Mouse (Mus musculus) bone marrow, adult 2 months (tissue): Measurements from ENCODE around the gene Vegfc. TPM values are rescaled to one million over a fixed set of nuclear protein-coding genes. Genes with fewer than 3 reads are reported as not detected.

ENCODE experiments used
- H3K27ac ChIP-seq: fragments of 200-500 bp; 2 replicates; pipeline ENCODE4 v1.5.1; 2012; ENCODE audit warnings: low read depth, mild to moderate bottlenecking, control low read depth, inconsistent platforms, low read length; ENCODE audit not compliant: control insufficient read depth, poor library complexity, insufficient read depth
- H3K4me1 ChIP-seq: fragments of 200-500 bp; 2 replicates; pipeline ENCODE4 v1.6.1; 2011; ENCODE audit warnings: low read length; ENCODE audit not compliant: control insufficient read depth, insufficient read depth
- H3K4me3 ChIP-seq: fragments of 200-500 bp; replicated peaks from 2 replicates; pipeline ENCODE3; 2011; ENCODE audit warnings: mild to moderate bottlenecking, low read depth, low read length, control low read depth; ENCODE audit not compliant: control insufficient read depth
- CTCF ChIP-seq: fragments of 200-500 bp; IDR thresholded peaks from 2 replicates; pipeline ENCODE4 v1.5.1; 2011; ENCODE audit warnings: low read length, control low read depth; ENCODE audit not compliant: control insufficient read depth, insufficient read depth
- POLR2A ChIP-seq: fragments of 200-500 bp; IDR thresholded peaks from 2 replicates; pipeline ENCODE4 v1.6.1; 2011; ENCODE audit warnings: low read depth, mild to moderate bottlenecking, control low read depth, low read length, borderline replicate concordance; ENCODE audit not compliant: control insufficient read depth
- WGBS: fragments of 180-500 bp; shearing (Covaris S2); methylation state at CpG from one replicate; pipeline ENCODE4 v1.1.7; 2018; 5-methylcytosine and 5-hydroxymethylcytosine counted together
- polyA plus RNA-seq: library from polyadenylated mRNA; stranded (reverse); fragments of >200 nt; gene quantifications from 2 replicates; pipeline ENCODE4 v1.2.4, GENCODE M21; 2011; ENCODE audit warnings: low replicate concordance; ENCODE audit not compliant: missing spikeins, insufficient read depth, insufficient read length

Vegfc gene
- polyA plus RNA-seq, 1 experiment, result 3.9 TPM

- H3K4me1 ChIP-seq, result no peaks in the 10 kb centered on the region
- TF ChIP-seq POLR2A (no peak), CTCF (no peak)
- WGBS, result 68% methylated on average over 3 of the region's 3 CpGs
These were observed 44.5 kb downstream of the Vegfc start for GRCm38 (mm10) chr8:54121942-54122341.

GRCm38 (mm10) chr8:54122345-54122744 is 44.9 kb downstream of the Vegfc start:
- 65% methylated on average over 1 of the region's 1 CpGs for WGBS
- H3K4me3 ChIP-seq, result no peak overlapping the region
- H3K27ac ChIP-seq, result no peak overlapping the region
- no peak for TF ChIP-seq CTCF
- no peak for TF ChIP-seq POLR2A
- no peaks in the 10 kb centered on the region for H3K4me1 ChIP-seq

More at GRCm38 (mm10) chr8:54121942-54122341, 44.5 kb downstream of the Vegfc start:
- H3K4me3 ChIP-seq, result no peak overlapping the region
- no peak overlapping the region for H3K27ac ChIP-seq

GRCm38 (mm10) chr8:54130558-54130957 is 53.2 kb downstream of the Vegfc start:
- WGBS, result 83% methylated on average over 2 of the region's 2 CpGs
- TF ChIP-seq POLR2A (no peak), CTCF (no peak)

DNA sequence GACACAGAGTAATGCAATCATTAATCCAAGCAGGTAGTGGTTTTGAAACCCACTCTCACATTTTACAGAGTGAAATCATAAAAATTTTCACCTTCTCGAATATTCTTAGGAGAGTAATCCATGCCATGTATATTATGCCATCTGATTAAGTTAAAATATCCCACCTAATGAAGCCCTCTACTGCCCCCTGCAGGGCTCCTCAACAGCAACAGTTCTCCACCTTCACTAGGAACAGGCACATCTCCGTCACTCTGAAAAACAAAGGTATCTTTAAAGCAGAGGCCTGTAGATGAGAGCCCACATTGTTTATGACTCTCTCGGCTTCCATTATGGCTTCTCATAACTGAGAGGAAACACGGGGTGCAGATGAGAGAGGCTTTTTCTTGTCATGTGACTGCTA is 75.8 kb downstream of the Vegfc start:
- Histone ChIP-seq H3K4me3 (no peak overlapping the region), H3K27ac (no peak overlapping the region), H3K4me1 (no peaks in the 10 kb centered on the region)
- TF ChIP-seq POLR2A (no peak), CTCF (peak; percentile 26; the same call in 1 of the 2 replicates)
- 37% methylated on average over 4 of the region's 4 CpGs for WGBS

More at GRCm38 (mm10) chr8:54130558-54130957, 53.2 kb downstream of the Vegfc start:
- Histone ChIP-seq H3K4me3 (no peak overlapping the region), H3K27ac (no peak overlapping the region), H3K4me1 (no peaks in the 10 kb centered on the region)

GRCm38 (mm10) chr8:54163505-54163904 is 86.1 kb downstream of the Vegfc start:
- 9% methylated on average over 5 of the region's 5 CpGs for WGBS
- Histone ChIP-seq H3K4me3 (no peak overlapping the region), H3K27ac (no peak overlapping the region), H3K4me1 (no peaks in the 10 kb centered on the region; the same call in 1 of the 2 replicates)
- TF ChIP-seq CTCF, result no peak
- TF ChIP-seq POLR2A, result no peak

DNA sequence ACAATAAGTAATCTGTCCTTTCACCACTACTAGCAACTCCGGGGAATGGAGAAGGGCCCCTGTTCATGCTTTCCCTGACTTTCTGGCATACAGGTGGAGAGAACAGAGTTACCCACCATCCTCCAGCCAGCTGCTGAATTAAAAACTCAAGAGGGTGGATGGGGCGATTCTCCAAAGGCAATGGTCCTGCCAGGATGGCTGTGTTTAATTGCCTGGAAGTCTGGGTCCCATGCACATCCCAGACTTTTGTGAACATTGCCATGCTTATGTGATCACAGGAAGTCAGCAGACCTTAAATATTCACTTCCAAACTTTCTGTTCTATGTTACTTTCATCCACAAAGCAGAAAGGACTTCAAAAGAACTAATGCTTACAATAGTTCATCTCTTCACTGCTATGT is 107.9 kb downstream of the Vegfc start:
- WGBS, result 78% methylated on average over 2 of the region's 2 CpGs
- no peak overlapping the region for H3K4me3 ChIP-seq
- no peak overlapping the region for H3K27ac ChIP-seq
- no peaks in the 10 kb centered on the region for H3K4me1 ChIP-seq
- no peak for TF ChIP-seq CTCF
- TF ChIP-seq POLR2A, result no peak

GRCm38 (mm10) chr8:54185927-54186326 is 108.5 kb downstream of the Vegfc start:
- TF ChIP-seq CTCF, result no peak
- TF ChIP-seq POLR2A, result no peak
- Histone ChIP-seq H3K4me1 (no peaks in the 10 kb centered on the region), H3K4me3 (no peak overlapping the region), H3K27ac (no peak overlapping the region)
- 88% methylated on average over 6 of the region's 6 CpGs for WGBS

- Histone ChIP-seq H3K4me1 (no peaks in the 10 kb centered on the region), H3K27ac (no peak overlapping the region), H3K4me3 (no peak overlapping the region)
- TF ChIP-seq CTCF, result no peak
- no peak for TF ChIP-seq POLR2A
- WGBS, result 80% methylated on average over 2 of the region's 2 CpGs
These were observed 138.8 kb downstream of the Vegfc start for GRCm38 (mm10) chr8:54216250-54216649.

GRCm38 (mm10) chr8:54228801-54229204 is 151.4 kb downstream of the Vegfc start:
- no peak for TF ChIP-seq CTCF
- TF ChIP-seq POLR2A, result no peak
- 66% methylated on average over 1 of the region's 1 CpGs for WGBS

More at GRCm38 (mm10) chr8:54228801-54229204, 151.4 kb downstream of the Vegfc start:
- Histone ChIP-seq H3K27ac (no peak overlapping the region), H3K4me1 (no peaks in the 10 kb centered on the region), H3K4me3 (no peak overlapping the region)
